Mouse (Mus musculus) embryonic facial prominence, embryonic 13.5 days (tissue): ENCODE data around the gene Elp1. TPM values are rescaled to one million over a fixed set of nuclear protein-coding genes. Genes with fewer than 3 reads are reported as not detected.

Experiments used
- ATAC-seq: fragments of 200-750 bp; cut with Nextera tagmentation; 2 replicates; pipeline ENCODE4 v1.8.0; 2017; ENCODE audit warnings: low read depth; ENCODE audit not compliant: insufficient number of reproducible peaks, insufficient read depth, low FRiP score, low TSS enrichment
- H3K27ac ChIP-seq: fragments of 300-500 bp; sonication (generic); 2 replicates; pipeline ENCODE4 v1.5.1; 2015; ENCODE audit warnings: moderate library complexity, mild to moderate bottlenecking, inconsistent platforms
- H3K27me3 ChIP-seq: fragments of 300-500 bp; sonication (generic); 2 replicates; pipeline ENCODE4 v1.6.1; 2015; ENCODE audit warnings: mild to moderate bottlenecking, inconsistent platforms
- H3K36me3 ChIP-seq: fragments of 300-500 bp; sonication (generic); 2 replicates; pipeline ENCODE4 v1.6.1; 2015; ENCODE audit warnings: mild to moderate bottlenecking, inconsistent platforms
- H3K4me1 ChIP-seq: fragments of 300-500 bp; sonication (generic); 2 replicates; pipeline ENCODE4 v1.6.1; 2015; ENCODE audit warnings: inconsistent platforms
- H3K4me2 ChIP-seq: fragments of 300-500 bp; sonication (generic); 2 replicates; pipeline ENCODE4 v1.6.1; 2015; ENCODE audit warnings: moderate library complexity, mild to moderate bottlenecking, inconsistent platforms
- H3K4me3 ChIP-seq: fragments of 300-500 bp; sonication (generic); 2 replicates; pipeline ENCODE4 v1.5.1; 2015; ENCODE audit warnings: mild to moderate bottlenecking, inconsistent platforms
- H3K9ac ChIP-seq: fragments of 300-500 bp; sonication (generic); 2 replicates; pipeline ENCODE4 v1.6.1; 2015; ENCODE audit warnings: mild to moderate bottlenecking, inconsistent platforms
- H3K9me3 ChIP-seq: fragments of 300-500 bp; sonication (generic); 2 replicates; pipeline ENCODE4 v1.6.1; 2016; ENCODE audit warnings: inconsistent platforms
- WGBS: fragments of 180-500 bp; shearing (Covaris S2); methylation state at CpG from one replicate; pipeline ENCODE4 v1.1.7; 2015; ENCODE audit warnings: mixed read lengths; 5-methylcytosine and 5-hydroxymethylcytosine counted together
- polyA plus RNA-seq: library from polyadenylated mRNA; unstranded; fragments of >200 nt; fragmentation: Nextera tagmentation; extraction: Ambion mirVana; gene quantifications from 2 replicates; pipeline ENCODE4 v1.2.1, GENCODE M21; 2015

Gene Elp1
- polyA plus RNA-seq, 1 experiment from 2014 or later, result 52.2 TPM

- Histone ChIP-seq H3K9me3 (no peaks in the 10 kb centered on the region), H3K4me3 (no peak overlapping the region), H3K4me1 (no peaks in the 10 kb centered on the region), H3K27ac (no peak overlapping the region), H3K36me3 (peaks cover 95% of the 10 kb centered on the region), H3K9ac (no peak overlapping the region), H3K4me2 (no peak overlapping the region), H3K27me3 (no peaks in the 10 kb centered on the region)
- 94% methylated on average over 7 of the region's 7 CpGs for WGBS
- ATAC-seq, result no peak
Observed at GRCm38 (mm10) chr4:56768913-56769312, 33.2 kb downstream of the Elp1 start.

GRCm38 (mm10) chr4:56767861-56768284 lies 34.3 kb downstream of the Elp1 start:
- Histone ChIP-seq H3K4me2 (no peak overlapping the region), H3K36me3 (peaks cover 94% of the 10 kb centered on the region), H3K4me1 (no peaks in the 10 kb centered on the region), H3K9ac (no peak overlapping the region), H3K27me3 (no peaks in the 10 kb centered on the region), H3K9me3 (no peaks in the 10 kb centered on the region), H3K27ac (no peak overlapping the region), H3K4me3 (no peak overlapping the region)
- no peak for ATAC-seq
- 67% methylated on average over 5 of the region's 5 CpGs for WGBS

GRCm38 (mm10) chr4:56757693-56758092 lies 44.4 kb downstream of the Elp1 start:
- ATAC-seq, result no peak
- 96% methylated on average over 1 of the region's 1 CpGs for WGBS
- H3K36me3 ChIP-seq, result peaks cover 96% of the 10 kb centered on the region
- H3K9me3 ChIP-seq, result no peaks in the 10 kb centered on the region
- H3K27ac ChIP-seq, result no peak overlapping the region
- no peak overlapping the region for H3K4me3 ChIP-seq
- H3K4me2 ChIP-seq, result no peak overlapping the region
- H3K9ac ChIP-seq, result no peak overlapping the region
- H3K27me3 ChIP-seq, result no peaks in the 10 kb centered on the region
- no peaks in the 10 kb centered on the region for H3K4me1 ChIP-seq

- Histone ChIP-seq H3K36me3 (peaks cover 90% of the 10 kb centered on the region), H3K27ac (no peak overlapping the region), H3K27me3 (no peaks in the 10 kb centered on the region), H3K4me3 (no peak overlapping the region), H3K9me3 (no peaks in the 10 kb centered on the region), H3K4me1 (no peaks in the 10 kb centered on the region), H3K4me2 (no peak overlapping the region), H3K9ac (no peak overlapping the region)
- WGBS, result 89% methylated on average over 10 of the region's 10 CpGs
- no peak for ATAC-seq
Observed at GRCm38 (mm10) chr4:56756966-56757600, 45.0 kb downstream of the Elp1 start.

GRCm38 (mm10) chr4:56756021-56756420 lies 46.1 kb downstream of the Elp1 start:
- Histone ChIP-seq H3K27ac (no peak overlapping the region), H3K27me3 (no peaks in the 10 kb centered on the region), H3K4me2 (no peak overlapping the region), H3K9ac (no peak overlapping the region), H3K4me1 (no peaks in the 10 kb centered on the region), H3K9me3 (no peaks in the 10 kb centered on the region), H3K4me3 (no peak overlapping the region), H3K36me3 (peaks cover 90% of the 10 kb centered on the region)
- 93% methylated on average over 5 of the region's 5 CpGs for WGBS
- no peak for ATAC-seq

- Histone ChIP-seq H3K4me1 (no peaks in the 10 kb centered on the region), H3K27ac (no peak overlapping the region), H3K36me3 (peaks cover 86% of the 10 kb centered on the region), H3K27me3 (no peaks in the 10 kb centered on the region), H3K4me3 (no peak overlapping the region), H3K9ac (no peak overlapping the region), H3K4me2 (no peak overlapping the region), H3K9me3 (no peaks in the 10 kb centered on the region)
- no peak for ATAC-seq
- 95% methylated on average over 9 of the region's 9 CpGs for WGBS
Observed at GRCm38 (mm10) chr4:56747456-56747855, 54.7 kb downstream of the Elp1 start.

GRCm38 (mm10) chr4:56746345-56746744 lies 55.8 kb downstream of the Elp1 start:
- WGBS, result 82% methylated on average over 2 of the region's 2 CpGs
- peaks cover 77% of the 10 kb centered on the region for H3K36me3 ChIP-seq
- ATAC-seq, result no peak

DNA sequence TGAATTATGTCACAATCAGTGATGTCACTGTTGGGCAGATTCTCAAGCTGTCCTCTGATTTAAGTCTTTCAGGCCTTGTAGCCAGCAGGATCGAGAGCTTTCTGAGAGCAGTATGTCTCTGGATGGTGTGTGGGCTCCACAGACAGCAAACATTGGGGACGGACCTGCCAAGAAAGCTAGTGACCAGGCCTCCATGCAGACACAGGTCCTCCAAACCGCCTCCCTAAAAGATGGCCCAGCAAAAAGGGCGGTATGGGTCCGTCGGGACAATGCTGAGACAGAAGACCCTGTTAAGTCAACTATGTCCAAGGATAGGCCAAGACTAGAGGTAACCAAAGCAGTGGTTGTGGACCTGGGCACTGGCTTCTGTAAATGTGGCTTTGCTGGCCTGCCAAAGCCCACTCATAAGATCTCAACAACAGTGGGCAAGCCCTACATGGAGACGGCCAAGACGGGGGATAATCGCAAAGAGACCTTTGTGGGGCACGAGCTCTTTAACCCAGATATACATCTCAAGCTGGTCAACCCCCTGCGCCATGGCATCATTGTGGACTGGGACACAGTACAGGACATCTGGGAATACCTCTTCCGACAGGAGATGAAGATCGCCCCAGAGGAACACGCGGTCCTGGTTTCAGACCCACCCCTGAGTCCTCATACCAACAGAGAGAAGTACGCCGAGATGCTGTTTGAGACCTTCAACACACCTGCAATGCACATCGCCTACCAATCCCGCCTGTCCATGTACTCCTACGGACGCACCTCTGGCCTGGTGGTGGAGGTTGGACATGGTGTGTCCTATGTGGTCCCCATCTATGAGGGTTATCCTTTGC lies 58.6 kb downstream of the Elp1 start, which contains the start of gene Actl7a:
TSS of gene Actl7a (plus strand) at position 51 of the 833 bp plus-strand sequence.
- no peaks in the 10 kb centered on the region for H3K4me1 ChIP-seq
- no peak within 1 kb of the TSS for H3K4me2 ChIP-seq
- H3K4me3 ChIP-seq, result no peak within 1 kb of the TSS
- no peaks in the 10 kb centered on the region for H3K27me3 ChIP-seq
- WGBS, result 97% methylated on average over 21 of the region's 21 CpGs
- H3K9me3 ChIP-seq, result no peaks in the 10 kb centered on the region
- H3K9ac ChIP-seq, result no peak within 1 kb of the TSS
- H3K36me3 ChIP-seq, result peaks cover 52% of the 10 kb centered on the region
- no peak for ATAC-seq
- H3K27ac ChIP-seq, result no peak within 1 kb of the TSS

More at GRCm38 (mm10) chr4:56746345-56746744, 55.8 kb downstream of the Elp1 start:
- H3K4me1 ChIP-seq, result no peaks in the 10 kb centered on the region
- no peak overlapping the region for H3K4me2 ChIP-seq
- no peaks in the 10 kb centered on the region for H3K27me3 ChIP-seq
- no peak overlapping the region for H3K9ac ChIP-seq
- H3K4me3 ChIP-seq, result no peak overlapping the region
- H3K9me3 ChIP-seq, result no peaks in the 10 kb centered on the region
- no peak overlapping the region for H3K27ac ChIP-seq

GRCm38 (mm10) chr4:56742698-56743097 lies 59.4 kb downstream of the Elp1 start:
- Histone ChIP-seq H3K4me3 (no peak overlapping the region), H3K27ac (no peak overlapping the region), H3K27me3 (no peaks in the 10 kb centered on the region), H3K4me1 (no peaks in the 10 kb centered on the region), H3K4me2 (no peak overlapping the region), H3K9ac (no peak overlapping the region), H3K9me3 (no peaks in the 10 kb centered on the region), H3K36me3 (peaks cover 44% of the 10 kb centered on the region)
- 81% methylated on average over 4 of the region's 4 CpGs for whole genome bisulfite sequencing
- ATAC-seq, result no peak

GRCm38 (mm10) chr4:56741041-56741493 lies 61.1 kb downstream of the Elp1 start, which contains the start of gene Actl7b:
TSS of gene Actl7b (minus strand) at chr4:56741443.
- no peaks in the 10 kb centered on the region for H3K9me3 ChIP-seq
- no peak within 1 kb of the TSS for H3K9ac ChIP-seq
- H3K4me1 ChIP-seq, result no peaks in the 10 kb centered on the region
- ATAC-seq, result no peak
- H3K27ac ChIP-seq, result no peak within 1 kb of the TSS
- no peak within 1 kb of the TSS for H3K4me2 ChIP-seq
- no peak within 1 kb of the TSS for H3K4me3 ChIP-seq
- 95% methylated on average over 13 of the region's 13 CpGs for WGBS
- H3K27me3 ChIP-seq, result no peaks in the 10 kb centered on the region
- H3K36me3 ChIP-seq, result peaks cover 28% of the 10 kb centered on the region

GRCm38 (mm10) chr4:56740611-56741010 lies 61.5 kb downstream of the Elp1 start:
- Histone ChIP-seq H3K9me3 (no peaks in the 10 kb centered on the region), H3K4me3 (no peak overlapping the region), H3K27ac (no peak overlapping the region), H3K36me3 (peaks cover 23% of the 10 kb centered on the region), H3K4me1 (no peaks in the 10 kb centered on the region), H3K27me3 (no peaks in the 10 kb centered on the region), H3K4me2 (no peak overlapping the region), H3K9ac (no peak overlapping the region)
- ATAC-seq, result no peak
- 96% methylated on average over 20 of the region's 20 CpGs for WGBS

DNA sequence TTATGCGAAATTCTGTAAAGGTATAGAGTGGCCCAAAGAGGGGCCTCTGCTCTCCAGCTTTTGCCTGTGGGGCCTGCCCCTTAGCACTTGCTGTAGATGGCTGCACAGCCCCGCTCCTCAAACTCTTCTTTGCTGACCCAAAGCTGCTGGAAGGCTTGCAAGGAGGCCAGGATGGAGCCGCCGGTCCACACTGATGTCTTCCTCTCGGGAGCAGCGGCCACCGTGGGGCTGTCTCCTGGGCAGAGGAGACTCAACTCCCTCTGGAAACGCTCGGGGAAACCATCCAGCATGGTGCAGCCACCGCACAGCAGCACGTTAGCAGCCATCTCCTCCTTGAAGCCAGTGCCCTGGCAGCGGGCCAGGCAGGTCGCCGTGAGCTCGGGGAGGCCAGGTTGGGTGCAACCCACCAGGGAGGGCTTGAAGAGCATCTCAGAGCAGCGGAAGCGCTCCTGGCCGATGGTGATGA lies 62.1 kb downstream of the Elp1 start, which contains the start of gene Gm26657:
TSS of gene Gm26657 (plus strand) at position 51 of the 466 bp plus-strand sequence.
- 90% methylated on average over 18 of the region's 18 CpGs for WGBS
- H3K9me3 ChIP-seq, result no peaks in the 10 kb centered on the region

More for the DNA sequence above, 62.1 kb downstream of the Elp1 start, which contains the start of gene Gm26657:
- no peak within 1 kb of the TSS for H3K9ac ChIP-seq
- H3K36me3 ChIP-seq, result peaks cover 17% of the 10 kb centered on the region
- no peak within 1 kb of the TSS for H3K4me2 ChIP-seq
- ATAC-seq, result no peak
- H3K4me1 ChIP-seq, result no peaks in the 10 kb centered on the region
- no peaks in the 10 kb centered on the region for H3K27me3 ChIP-seq
- no peak within 1 kb of the TSS for H3K4me3 ChIP-seq
- H3K27ac ChIP-seq, result no peak within 1 kb of the TSS
